Mouse (Mus musculus) urinary bladder, postnatal 4 days (tissue): ENCODE measurements around the gene Ubac2.
"Not testable (repeated sequence)": the region's sequence is repeated elsewhere in the genome, so short reads cannot be mapped to it uniquely, and the experiment has no call there.

Source experiments
- DNase-seq, 2 experiments: peaks; one replicate each; pipeline ENCODE4 v3.0.0; 2021 to 2022; ENCODE audit warnings: low spot score in 2 of 2

Ubac2 gene

DNA sequence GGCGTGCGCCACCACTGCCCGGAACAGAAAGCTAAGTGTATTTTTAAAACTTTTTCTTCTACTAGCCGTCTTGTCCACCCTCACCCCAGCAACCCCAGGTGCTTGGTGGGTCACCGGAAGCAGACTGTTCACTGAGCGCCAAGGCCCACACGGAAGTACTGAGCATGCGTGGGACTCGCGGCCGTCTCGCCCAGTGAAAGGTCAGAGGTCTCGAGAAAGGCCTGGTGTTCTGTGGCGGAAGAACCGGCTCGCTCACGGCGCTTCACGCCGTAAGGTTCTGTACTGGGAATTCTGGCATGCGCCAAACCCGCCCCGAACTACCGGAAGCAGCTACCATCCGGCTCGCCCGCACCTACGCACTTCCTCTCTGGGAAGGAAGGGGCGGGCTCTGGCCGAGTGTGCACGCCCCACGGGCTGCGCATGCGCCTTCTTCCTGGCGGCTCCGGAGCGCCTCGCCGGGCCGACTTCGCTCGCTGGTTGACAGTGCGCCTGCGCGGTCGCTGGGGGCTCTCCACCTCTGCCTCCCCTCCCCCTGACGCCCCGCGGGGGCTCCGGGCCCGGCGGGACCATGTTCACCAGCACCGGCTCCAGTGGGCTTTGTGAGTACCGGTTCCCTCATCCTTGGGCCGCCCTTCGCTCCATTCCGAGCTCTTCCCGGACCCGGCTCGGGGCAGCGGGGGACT is at the start of gene Ubac2:
Ubac2 (plus strand) TSS at position 445 of the 683 bp plus-strand sequence.
- peak; percentile 98 for DNase-seq

GRCm38 (mm10) chr14:121829816-121830442 is 48.5 kb upstream of the Ubac2 start:
- no peak for DNase-seq

GRCm38 (mm10) chr14:121833001-121833520 is 45.4 kb upstream of the Ubac2 start:
- DNase-seq = no peak

- DNase-seq = no peak
Observed at GRCm38 (mm10) chr14:121838161-121838560, 40.3 kb upstream of the Ubac2 start.

DNA sequence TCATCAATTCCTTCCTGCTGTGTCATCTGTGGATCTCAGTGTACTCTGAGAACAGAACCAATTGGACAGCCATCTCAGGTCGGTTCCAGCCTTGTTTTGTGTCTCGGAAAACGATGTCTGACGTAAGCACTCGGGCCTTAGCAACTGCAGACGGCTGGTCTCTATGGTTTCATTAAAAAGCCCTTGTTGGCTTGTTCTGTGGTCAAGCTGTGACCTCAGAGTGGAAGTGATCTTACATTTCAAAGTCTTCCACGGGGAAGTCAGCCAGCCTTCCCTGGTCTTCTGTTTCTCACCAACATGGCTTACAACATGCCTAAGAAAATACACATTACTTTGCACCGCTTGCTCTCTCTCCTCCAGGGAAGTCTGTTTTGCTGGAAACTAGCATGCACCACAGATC is 38.2 kb upstream of the Ubac2 start:
- no peak for DNase-seq

DNA sequence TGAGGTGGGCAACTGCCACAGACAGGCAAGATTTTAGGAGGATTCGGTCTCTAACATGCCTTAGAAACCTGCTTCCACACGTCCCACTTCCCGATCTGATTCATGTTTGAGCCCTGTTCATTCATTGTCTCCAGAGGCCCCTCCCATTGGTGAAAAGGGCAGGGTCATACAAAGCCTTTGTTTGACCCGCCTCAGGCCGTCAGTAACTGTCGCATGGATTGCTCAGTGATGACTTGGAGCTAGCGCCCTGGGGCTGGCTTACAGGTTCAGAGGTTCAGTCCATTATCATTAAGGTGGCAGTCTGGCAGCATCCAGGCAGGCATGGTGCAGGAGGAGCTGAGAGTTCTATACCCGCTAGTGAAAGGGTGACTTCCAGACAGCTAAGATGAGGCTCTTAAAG is 33.9 kb upstream of the Ubac2 start:
- no peak for DNase-seq

DNA sequence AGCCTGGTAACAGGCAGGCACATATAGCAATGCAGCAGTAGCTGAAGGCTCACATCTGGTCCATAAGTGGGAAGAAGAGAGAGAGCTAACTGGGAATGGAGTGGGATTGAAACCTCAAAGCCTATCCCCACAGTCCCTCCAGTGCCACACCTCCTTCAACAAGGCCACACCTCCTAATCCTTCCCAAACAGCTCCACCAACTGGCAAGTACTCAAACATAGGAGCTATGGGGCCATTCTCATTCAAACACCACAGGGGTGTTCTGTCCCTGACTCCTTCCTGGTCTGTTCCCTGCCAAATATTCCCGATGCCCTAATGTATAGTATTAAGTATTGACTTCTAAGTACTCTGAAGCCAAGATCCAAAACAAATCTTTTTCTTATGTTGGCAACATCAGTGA is 27.2 kb upstream of the Ubac2 start:
- no peak for DNase-seq

DNA sequence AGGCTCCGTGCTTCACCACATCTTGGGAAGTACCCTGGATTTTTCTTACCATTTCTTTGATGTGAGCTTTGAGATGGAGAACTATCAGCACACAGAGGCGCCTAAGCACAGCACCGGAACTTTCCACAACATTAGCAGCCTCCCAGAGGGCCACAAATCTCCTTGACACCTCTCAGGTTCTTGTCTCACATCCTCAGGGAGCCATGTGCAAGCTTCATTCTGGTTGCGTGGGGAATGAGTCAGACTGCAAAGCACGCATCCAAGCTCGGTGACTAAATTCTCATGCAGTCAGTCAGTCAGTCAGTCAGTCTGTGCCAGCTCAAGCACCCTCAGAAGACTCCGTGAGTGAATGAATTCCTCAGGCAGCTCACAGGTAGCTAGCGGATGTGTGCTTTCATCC is 25.9 kb upstream of the Ubac2 start:
- no peak for DNase-seq

DNA sequence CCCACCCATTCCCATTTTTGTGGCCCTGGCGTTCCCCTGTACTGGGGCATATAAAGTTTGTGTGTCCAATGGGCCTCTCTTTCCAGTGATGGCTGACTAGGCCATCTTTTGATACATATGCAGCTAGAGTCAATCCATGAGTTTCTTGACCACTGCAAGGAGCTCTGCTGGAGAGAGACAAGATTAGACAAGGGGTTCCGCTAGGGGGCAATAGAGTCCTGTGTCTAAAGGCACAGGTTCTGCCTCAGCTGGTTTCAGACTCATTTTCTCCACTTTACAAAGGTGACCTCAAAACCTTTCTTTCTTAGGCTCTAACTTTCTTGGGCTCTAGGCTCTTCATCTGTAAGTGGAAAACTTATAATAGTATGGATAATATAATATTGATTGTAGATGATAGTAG is 13.3 kb upstream of the Ubac2 start:
- DNase-seq = peak; percentile 41 to 77

GRCm38 (mm10) chr14:121866574-121866973 is 11.8 kb upstream of the Ubac2 start:
- no peak for DNase-seq

GRCm38 (mm10) chr14:121869111-121869510 is 9.3 kb upstream of the Ubac2 start:
- no peak for DNase-seq

DNA sequence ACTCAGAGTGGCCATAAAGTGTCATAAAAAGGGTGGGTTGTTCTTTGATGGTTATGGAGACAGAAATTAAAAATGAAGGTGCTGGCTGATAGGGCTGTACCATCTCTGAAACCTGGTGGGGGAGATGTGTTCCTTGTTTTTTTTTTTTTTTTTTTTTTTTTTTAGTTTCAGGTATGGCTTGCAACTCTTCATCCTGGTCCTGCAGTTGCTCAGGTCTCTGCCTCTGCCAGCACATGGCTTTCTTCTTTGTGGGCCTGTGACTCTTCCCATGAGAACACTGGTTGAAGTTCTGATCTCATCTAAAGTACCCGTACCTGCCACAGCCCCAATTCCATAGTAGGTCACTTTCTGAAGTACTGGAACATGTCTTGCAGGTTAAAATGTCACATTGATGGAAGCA is 5.7 kb upstream of the Ubac2 start:
- no peak for DNase-seq

- no peak for DNase-seq
Observed at GRCm38 (mm10) chr14:121873172-121873571, 5.2 kb upstream of the Ubac2 start.

DNA sequence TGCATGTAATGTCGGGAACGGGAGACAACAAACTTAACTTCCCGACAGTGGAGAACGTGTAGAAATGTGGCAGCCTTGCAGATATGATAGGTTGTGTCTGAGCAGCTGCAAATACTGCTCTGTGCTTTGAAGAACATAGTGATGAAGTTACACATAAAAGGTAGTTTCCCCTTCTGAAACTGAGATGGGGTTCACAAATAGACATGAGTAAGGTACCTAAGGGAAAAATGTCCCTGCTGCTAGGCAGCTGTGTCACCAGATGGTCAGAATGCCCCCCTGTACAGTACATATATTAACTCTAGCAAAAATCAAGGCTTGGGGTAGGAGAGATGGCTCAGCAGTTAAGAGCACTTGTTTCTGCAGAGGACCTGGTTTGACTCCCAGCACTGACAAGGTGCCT is 4.8 kb upstream of the Ubac2 start:
- DNase-seq = no peak

GRCm38 (mm10) chr14:121876190-121876589 is 2.2 kb upstream of the Ubac2 start:
- not testable (repeated sequence) for DNase-seq

DNA sequence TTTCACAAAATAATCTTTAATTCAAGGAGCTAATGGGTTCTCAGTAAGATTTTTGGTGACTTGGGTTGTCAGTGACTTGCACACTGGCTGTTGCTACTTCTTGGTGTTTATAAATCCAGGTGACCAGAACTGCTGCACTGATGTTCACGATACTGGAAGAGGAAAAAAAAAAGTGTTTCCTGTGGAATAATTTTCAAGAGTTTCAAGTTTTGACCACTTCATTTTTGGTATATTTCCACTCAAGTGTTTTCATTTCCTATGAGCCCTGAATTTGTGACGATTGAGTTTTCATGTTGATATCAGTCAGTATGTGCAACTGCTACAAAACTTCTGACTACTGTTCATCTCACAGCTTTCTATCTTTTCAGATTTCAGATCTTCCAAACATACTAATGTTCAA is 1.6 kb upstream of the Ubac2 start:
- DNase-seq = no peak

- no peak for DNase-seq
Observed at GRCm38 (mm10) chr14:121877640-121878039, 780 bp upstream of the Ubac2 start.

- DNase-seq = peak in 1 of 2 experiments; percentile 62
Observed at GRCm38 (mm10) chr14:121878859-121879206, 413 bp downstream of the Ubac2 start.

GRCm38 (mm10) chr14:121879266-121879840 is 933 bp downstream of the Ubac2 start:
- DNase-seq = no peak

DNA sequence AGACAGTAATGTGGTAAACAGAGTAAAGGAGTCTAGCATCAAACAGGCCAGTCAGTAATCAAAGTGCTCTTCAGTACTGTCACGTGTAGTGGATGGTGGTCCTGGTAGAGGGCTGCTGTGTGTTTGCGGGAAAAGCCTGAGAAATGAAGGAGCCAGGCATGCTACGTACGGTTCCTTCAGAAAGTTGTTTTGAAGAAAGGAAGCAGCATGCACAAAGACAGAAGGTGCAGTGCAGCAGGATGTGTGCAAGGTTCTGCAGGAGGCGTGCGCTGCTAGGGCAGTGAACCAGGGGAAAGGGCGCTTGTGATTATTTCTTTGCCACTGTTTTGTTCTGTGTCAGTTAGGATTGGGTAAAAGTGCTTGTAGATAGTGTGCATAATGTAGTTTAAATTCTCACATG is 2.8 kb downstream of the Ubac2 start:
- DNase-seq = no peak

- no peak for DNase-seq
Observed at GRCm38 (mm10) chr14:121884150-121884797, 5.9 kb downstream of the Ubac2 start.

DNA sequence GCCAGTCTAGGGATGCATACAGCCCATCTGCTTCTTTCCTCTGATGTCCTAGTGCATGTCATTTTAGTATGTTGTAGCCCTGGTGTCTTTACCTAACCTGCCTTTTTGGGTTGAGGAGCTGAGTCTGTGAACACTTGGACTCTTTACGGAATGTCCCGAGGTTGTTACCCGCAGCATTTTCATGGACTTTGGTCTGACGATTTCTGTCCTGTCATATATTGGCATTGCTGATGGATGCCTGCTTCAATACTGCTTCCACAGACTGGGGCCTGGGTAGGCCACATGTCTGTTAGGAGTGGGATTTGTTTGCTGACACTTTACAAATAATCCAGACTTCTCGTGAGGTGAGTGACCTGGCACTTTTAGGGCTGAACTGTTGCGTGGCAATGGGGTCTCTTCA is 15.3 kb downstream of the Ubac2 start:
- DNase-seq = no peak
